Mouse (Mus musculus): Measurements from ENCODE around the gene Pappa.

Pappa gene

DNA sequence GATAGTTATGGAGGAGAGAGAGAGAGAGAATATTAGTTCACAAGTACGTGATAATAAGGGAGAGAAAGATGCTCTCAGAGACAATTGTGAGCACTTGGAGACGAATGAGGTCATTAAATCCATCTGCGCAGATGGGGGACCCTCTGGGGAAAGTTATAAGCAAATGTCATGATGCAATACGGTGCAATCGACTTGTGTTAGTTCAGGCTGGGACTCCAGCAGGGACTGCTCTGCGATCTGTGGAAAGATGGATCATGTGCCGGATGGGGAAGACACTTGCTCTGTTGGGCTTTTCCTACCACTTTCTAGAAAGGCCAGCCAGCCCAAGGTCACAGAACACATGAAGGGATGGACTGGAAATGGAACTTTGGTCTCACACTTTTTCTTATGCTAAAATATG, 226.5 kb downstream of the Pappa start:
- DNase-seq: no peak

GRCm38 (mm10) chr4:65354580-65354979, 230.6 kb downstream of the Pappa start:
- DNase-seq: no peak

DNA sequence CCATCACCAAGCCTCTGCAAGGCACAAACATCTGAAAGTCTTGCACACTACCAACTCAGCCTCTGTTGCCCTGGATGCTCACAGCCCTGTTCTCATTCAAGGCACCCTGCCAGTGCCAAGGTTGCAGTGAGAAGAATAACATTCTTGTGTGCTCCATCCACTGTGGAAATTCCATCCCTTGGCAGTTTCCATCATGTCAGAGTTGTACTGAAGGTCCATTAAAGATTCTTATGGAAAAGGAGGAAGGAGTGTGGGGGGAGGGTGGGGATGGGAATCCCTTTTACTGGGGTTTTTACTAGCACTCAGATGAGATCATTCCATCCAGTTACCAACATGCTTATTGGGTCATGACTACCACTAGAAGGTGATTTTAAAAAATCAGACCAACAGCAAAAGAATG, 243.2 kb downstream of the Pappa start:
- no peak for DNase-seq

GRCm38 (mm10) chr4:65372731-65373130, 248.8 kb downstream of the Pappa start:
- DNase-seq: no peak

- DNase-seq: no peak
Observed at GRCm38 (mm10) chr4:65373841-65374240, 249.9 kb downstream of the Pappa start.

- DNase-seq: no peak
Observed at GRCm38 (mm10) chr4:65376571-65376970, 252.6 kb downstream of the Pappa start.

DNA sequence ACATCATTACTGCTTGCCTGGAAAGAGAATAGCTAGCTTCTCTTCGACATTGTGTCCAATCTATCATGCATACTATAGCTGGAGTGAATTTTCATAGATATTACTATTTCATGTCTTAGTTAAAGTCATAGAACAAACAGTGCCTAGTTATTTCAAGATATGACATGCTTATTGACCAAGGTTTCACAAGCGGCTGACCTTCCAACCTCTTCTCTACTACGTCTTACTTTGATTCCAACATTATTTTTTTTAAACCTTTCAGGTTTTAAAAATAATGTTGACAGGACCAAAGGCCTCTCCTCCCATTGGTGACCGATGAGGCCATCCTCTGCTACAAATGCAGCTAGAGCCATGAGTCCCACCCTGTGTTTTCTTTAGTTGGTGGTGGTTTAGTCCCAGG, 255.5 kb downstream of the Pappa start:
- no peak for DNase-seq

- no peak for DNase-seq
Observed at GRCm38 (mm10) chr4:65383070-65383469, 259.1 kb downstream of the Pappa start.

DNA sequence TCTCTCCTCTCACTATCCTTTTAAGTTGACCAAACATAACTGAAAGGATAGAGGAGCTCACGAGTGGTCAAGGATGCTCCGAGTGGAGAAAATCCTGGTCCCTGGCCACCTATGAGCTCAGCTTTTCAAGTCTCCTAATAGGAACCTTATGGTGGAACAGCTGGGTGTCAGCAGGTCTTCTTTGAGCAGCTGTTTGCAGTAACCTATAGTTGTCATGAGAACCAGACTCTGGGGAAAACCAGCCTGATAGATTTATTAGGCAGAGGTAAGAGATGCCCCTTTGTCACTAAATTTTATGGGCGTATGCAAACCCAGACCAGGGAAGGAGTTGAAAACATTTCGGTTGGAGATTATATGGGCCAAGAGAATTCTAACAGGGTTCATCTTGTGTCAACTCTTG, 267.0 kb downstream of the Pappa start:
- no peak for DNase-seq

- no peak for DNase-seq
Observed at GRCm38 (mm10) chr4:65396806-65397205, 272.8 kb downstream of the Pappa start.

DNA sequence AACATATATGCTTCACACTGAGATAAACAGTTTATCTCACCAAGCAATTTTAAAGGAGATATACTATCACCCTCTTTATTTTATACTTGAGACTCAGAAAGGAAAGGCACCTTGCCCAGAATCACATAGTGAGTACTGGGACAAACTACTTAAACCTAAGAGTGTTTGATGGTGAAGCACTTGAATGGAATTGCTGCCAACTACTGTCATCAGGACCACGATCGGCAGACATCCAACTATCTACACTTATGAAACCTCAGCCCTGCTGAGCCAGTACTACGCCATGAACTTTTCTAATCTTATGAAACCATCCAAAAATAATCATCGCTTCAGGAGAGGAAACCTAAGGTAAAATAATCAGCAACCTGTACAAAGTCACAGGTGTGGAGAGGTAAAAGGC, 275.5 kb downstream of the Pappa start:
- DNase-seq: no peak

- no peak for DNase-seq
Observed at GRCm38 (mm10) chr4:65402286-65402685, 278.3 kb downstream of the Pappa start.

GRCm38 (mm10) chr4:65402836-65403634, 279.1 kb downstream of the Pappa start:
- no peak for DNase-seq
